Mouse (Mus musculus) kidney, postnatal 0 days (tissue): ENCODE measurements at regions not wholly inside any gene's neighbourhood (a gene's known extent, or its start where the extent isn't known, plus 50 kb on each side); places are given as distances from the start of the nearest gene placed in this dataset.
A peak's percentile ranks its signal among the peaks of the same experiment; 100 is the strongest.

Experiments
- ATAC-seq: fragments of 200-750 bp; cut with Nextera tagmentation; replicated peaks from 2 replicates; pipeline ENCODE4 v1.8.0; 2017; ENCODE audit warnings: low read depth, moderate number of reproducible peaks, moderate TSS enrichment, moderate library complexity; ENCODE audit not compliant: low FRiP score
- DNase-seq: peaks from one replicate; pipeline ENCODE4 v3.0.0-alpha.2; 2016; ENCODE audit warnings: low spot score
- H3K27ac ChIP-seq: fragments of 300-500 bp; sonication (generic); 2 replicates; pipeline ENCODE4 v1.5.1; 2014; ENCODE audit warnings: mild to moderate bottlenecking
- H3K27me3 ChIP-seq: fragments of 300-500 bp; sonication (generic); 2 replicates; pipeline ENCODE4 v1.6.1; 2014; ENCODE audit warnings: low read length, mixed read lengths; ENCODE audit not compliant: insufficient read depth
- H3K36me3 ChIP-seq: fragments of 300-500 bp; sonication (generic); 2 replicates; pipeline ENCODE4 v1.6.1; 2014; ENCODE audit warnings: low read length, mixed read lengths; ENCODE audit not compliant: insufficient read depth
- H3K4me1 ChIP-seq: fragments of 300-500 bp; sonication (generic); replicated peaks from 2 replicates; pipeline ENCODE4 v1.6.1; 2014; ENCODE audit warnings: antibody characterized with exemption, low read length, mixed read lengths; ENCODE audit not compliant: insufficient read depth
- H3K4me2 ChIP-seq: fragments of 300-500 bp; sonication (generic); 2 replicates; pipeline ENCODE4 v1.6.1; 2014; ENCODE audit warnings: mild to moderate bottlenecking, low read length, moderate library complexity, mixed read lengths
- H3K4me3 ChIP-seq: fragments of 300-500 bp; sonication (generic); replicated peaks from 2 replicates; pipeline ENCODE4 v1.5.1; 2014; ENCODE audit warnings: low read depth, low read length
- H3K9ac ChIP-seq: fragments of 300-500 bp; sonication (generic); 2 replicates; pipeline ENCODE4 v1.6.1; 2014; ENCODE audit warnings: low read depth, low read length
- H3K9me3 ChIP-seq: fragments of 300-500 bp; sonication (generic); replicated peaks from 2 replicates; pipeline ENCODE4 v1.6.1; 2016; ENCODE audit warnings: low read length, inconsistent platforms, mixed read lengths
- CTCF ChIP-seq: IDR thresholded peaks from 2 replicates; pipeline ENCODE4 v1.5.1; 2016; ENCODE audit warnings: antibody characterized with exemption, low read depth, mild to moderate bottlenecking, moderate library complexity
- WGBS: fragments of 180-500 bp; shearing (Covaris S2); extraction: QIAGEN DNeasy Blood & Tissue Kit; methylation state at CpG from one replicate; pipeline ENCODE4 v1.1.7; 2014; 5-methylcytosine and 5-hydroxymethylcytosine counted together

- no peaks in the 10 kb centered on the region for H3K9me3 ChIP-seq
- H3K36me3 ChIP-seq = no peaks in the 10 kb centered on the region
- H3K4me1 ChIP-seq = no peaks in the 10 kb centered on the region
- 94% methylated on average over 8 of the region's 9 CpGs for WGBS
- ATAC-seq (no peak), DNase-seq (no peak)
- H3K27ac ChIP-seq = no peak overlapping the region
- H3K9ac ChIP-seq = no peak overlapping the region
- H3K27me3 ChIP-seq = no peaks in the 10 kb centered on the region
- H3K4me2 ChIP-seq = no peak overlapping the region
- no peak for TF ChIP-seq CTCF
- no peak overlapping the region for H3K4me3 ChIP-seq
Measured at GRCm38 (mm10) chr6:35395726-35396125, 69.8 kb upstream of the Fam180a start.

- no peak for TF ChIP-seq CTCF
- ATAC-seq = no peak
- Histone ChIP-seq H3K27ac (no peak overlapping the region), H3K9me3 (no peaks in the 10 kb centered on the region), H3K4me3 (no peak overlapping the region), H3K27me3 (no peaks in the 10 kb centered on the region), H3K9ac (no peak overlapping the region), H3K36me3 (no peaks in the 10 kb centered on the region), H3K4me1 (no peaks in the 10 kb centered on the region), H3K4me2 (no peak overlapping the region)
- DNase-seq = peak; percentile 35
- 33% methylated on average over 3 of the region's 3 CpGs for WGBS
Measured at GRCm38 (mm10) chr6:35388827-35389226, 62.9 kb upstream of the Fam180a start.

GRCm38 (mm10) chr6:35381536-35381935, 55.6 kb upstream of the Fam180a start:
- Histone ChIP-seq H3K9me3 (no peaks in the 10 kb centered on the region), H3K4me3 (no peak overlapping the region), H3K36me3 (no peaks in the 10 kb centered on the region), H3K4me1 (no peaks in the 10 kb centered on the region), H3K9ac (no peak overlapping the region), H3K27me3 (no peaks in the 10 kb centered on the region), H3K27ac (no peak overlapping the region), H3K4me2 (no peak overlapping the region)
- no peak for DNase-seq
- no peak; the same call in 1 of the 2 replicates for ATAC-seq
- TF ChIP-seq CTCF = no peak
- WGBS = 86% methylated on average over 3 of the region's 3 CpGs

GRCm38 (mm10) chr6:35380721-35381466, 55.0 kb upstream of the Fam180a start:
- Histone ChIP-seq H3K4me2 (peak overlapping the region; percentile 52), H3K4me3 (peak overlapping the region; percentile 14), H3K27me3 (no peaks in the 10 kb centered on the region), H3K36me3 (no peaks in the 10 kb centered on the region), H3K27ac (no peak overlapping the region), H3K4me1 (no peaks in the 10 kb centered on the region), H3K9ac (no peak overlapping the region), H3K9me3 (no peaks in the 10 kb centered on the region)
- ATAC-seq = peak; percentile 81
- 16% methylated on average over 11 of the region's 11 CpGs for WGBS
- TF ChIP-seq CTCF = peak; percentile 88
- peak; percentile 96 for DNase-seq

- no peak; the same call in 1 of the 2 replicates for ATAC-seq
- H3K4me2 ChIP-seq = peak overlapping the region; percentile 30; the same call in 1 of the 2 replicates
- no peaks in the 10 kb centered on the region for H3K9me3 ChIP-seq
- peak; percentile 98 for TF ChIP-seq CTCF
- H3K4me1 ChIP-seq = no peaks in the 10 kb centered on the region
- no peak overlapping the region for H3K9ac ChIP-seq
- no peaks in the 10 kb centered on the region for H3K27me3 ChIP-seq
- no peak overlapping the region for H3K27ac ChIP-seq
- WGBS = 15% methylated on average over 8 of the region's 8 CpGs
- H3K36me3 ChIP-seq = no peaks in the 10 kb centered on the region
- DNase-seq = peak; percentile 92
- no peak overlapping the region for H3K4me3 ChIP-seq
Measured at GRCm38 (mm10) chr6:35379890-35380289, 53.9 kb upstream of the Fam180a start.

- H3K9me3 ChIP-seq = no peaks in the 10 kb centered on the region
- H3K4me1 ChIP-seq = no peaks in the 10 kb centered on the region
- DNase-seq (no peak), ATAC-seq (no peak)
- no peak for TF ChIP-seq CTCF
- no peak overlapping the region for H3K4me3 ChIP-seq
- no peak overlapping the region for H3K4me2 ChIP-seq
- H3K27me3 ChIP-seq = no peaks in the 10 kb centered on the region
- no peak overlapping the region for H3K9ac ChIP-seq
- H3K36me3 ChIP-seq = no peaks in the 10 kb centered on the region
- WGBS = 85% methylated on average over 6 of the region's 6 CpGs
- H3K27ac ChIP-seq = no peak overlapping the region
Measured at GRCm38 (mm10) chr6:35378851-35379250, 52.9 kb upstream of the Fam180a start.
